7 mouse cellular contexts compared by ENCODE assay signal in genomic region chr13:49362804-49363203, GRCm38 (mm10). TPM values are rescaled to one million over a fixed set of nuclear protein-coding genes. Genes with fewer than 3 reads are reported as not detected.
A peak's percentile ranks its signal among the peaks of the same experiment; 100 is the strongest.
DNase-seq lines count a peak whose midpoint lies in the region; ATAC-seq lines count a peak whose summit lies in the region.

No protein-coding gene starts in this region.

- H3K4me2 ChIP-seq in heart, embryonic 12.5 days = no peak overlapping the region

- H3K4me1 ChIP-seq in heart, embryonic 12.5 days (replicated peaks) = peaks cover 74% of the 10 kb centered on the region
- H3K4me1 ChIP-seq in brown adipose tissue, adult 24 weeks (ENCODE audit: control insufficient read depth, insufficient read depth, insufficient read length, low read length) = peaks cover 69% of the 10 kb centered on the region

- DNase-seq in heart, postnatal 36 days = no peak
- DNase-seq in left cerebral cortex, postnatal 4 days = peak; percentile 26
- DNase-seq in left cerebral cortex, adult 18-20 months (ENCODE audit: low spot score in 2 of 2) = no peak
- peak; percentile 40 to 43 for DNase-seq in kidney, postnatal 4 days

- no peak for ATAC-seq in heart, embryonic 12.5 days (ENCODE audit: insufficient number of reproducible peaks, low FRiP score)
- no peak for ATAC-seq in erythroblast, adult 5-6 weeks (replicated peaks; ENCODE audit: low FRiP score, poor library complexity, severe bottlenecking)

- H3K9me3 ChIP-seq in heart, embryonic 12.5 days (replicated peaks) = no peaks in the 10 kb centered on the region

- WGBS in heart, embryonic 12.5 days = 79% methylated on average over 2 of the region's 2 CpGs

- intact Hi-C loops in heart, postnatal 36 days (cut with DNase I) = no loop called here
- intact Hi-C loops in left cerebral cortex, postnatal 4 days (cut with DNase I) = no loop called here

- H3K4me3 ChIP-seq in heart, embryonic 12.5 days = no peak overlapping the region
- no peak overlapping the region for H3K4me3 ChIP-seq in brown adipose tissue, adult 24 weeks (ENCODE audit: insufficient read depth, low read depth, low read length)

- H3K27me3 ChIP-seq in heart, embryonic 12.5 days (replicated peaks) = no peaks in the 10 kb centered on the region

- 0 out of 2 replicates have a peak overlapping the region, but pooled peaks have one; percentile 37 for H3K9ac ChIP-seq in heart, embryonic 12.5 days

- H3K36me3 ChIP-seq in heart, embryonic 12.5 days = peaks cover 8% of the 10 kb centered on the region

- H3K27ac ChIP-seq in heart, embryonic 12.5 days (ENCODE audit: poor library complexity, severe bottlenecking) = peak overlapping the region; percentile 56
- H3K27ac ChIP-seq in brown adipose tissue, adult 24 weeks (replicated peaks; ENCODE audit: low read depth, low read length) = peak overlapping the region; percentile 84

RNA-seq across cellular contexts. Expression of gene Bicd2, which starts 21.4 kb away (rescaled TPM):
- 53.5 and 54.0 TPM in 2 replicates for polyA plus RNA-seq in heart, embryonic 12.5 days (2016; fragmentation: Nextera tagmentation; extraction: Ambion mirVana)
- total RNA-seq in heart, postnatal 36 days (2021) = 10 to 100 TPM; 73.4 to 79.7 TPM
- 10 to 100 TPM; 56.6 to 57.2 TPM for total RNA-seq in left cerebral cortex, postnatal 4 days (2021)
- 10 to 100 TPM; 46.4 to 48.6 TPM for total RNA-seq in left cerebral cortex, adult 18-20 months (2021)
- polyA plus RNA-seq in brown adipose tissue, adult 24 weeks (2012; ENCODE audit: insufficient read depth, insufficient read length, missing spikeins) = 34.0 and 37.1 TPM in 2 replicates
- 4.4 and 6.3 TPM in 2 replicates for total RNA-seq in erythroblast, adult 5-6 weeks (2015; ENCODE audit: low replicate concordance)
- total RNA-seq in erythroblast, adult 5-6 weeks (2017; ENCODE audit: low replicate concordance) = 9.1 and 15.9 TPM in 2 replicates

RNA-seq across cellular contexts. Expression of gene Fgd3, which starts 42.7 kb away (rescaled TPM):
- polyA plus RNA-seq in heart, embryonic 12.5 days (2016; fragmentation: Nextera tagmentation; extraction: Ambion mirVana) = 0.13 and 0.15 TPM in 2 replicates
- total RNA-seq in heart, postnatal 36 days (2021) = 1 to 10 TPM in 1 of 2 experiments, under 1 TPM in 1; 0.64 to 1.2 TPM
- 10 to 100 TPM; 19.8 to 27.2 TPM for total RNA-seq in left cerebral cortex, postnatal 4 days (2021)
- 1 to 10 TPM; 5.0 to 5.9 TPM for total RNA-seq in left cerebral cortex, adult 18-20 months (2021)
- polyA plus RNA-seq in brown adipose tissue, adult 24 weeks (2012; ENCODE audit: insufficient read depth, insufficient read length, missing spikeins) = 0.59 and 1.1 TPM in 2 replicates
- 3.1 and 3.3 TPM in 2 replicates for total RNA-seq in erythroblast, adult 5-6 weeks (2015; ENCODE audit: low replicate concordance)
- total RNA-seq in erythroblast, adult 5-6 weeks (2017; ENCODE audit: low replicate concordance) = 5.9 and 6.7 TPM in 2 replicates

RNA-seq across cellular contexts. Expression of gene Ippk, which starts 58.2 kb away (rescaled TPM):
- 13.1 and 14.0 TPM in 2 replicates for polyA plus RNA-seq in heart, embryonic 12.5 days (2016; fragmentation: Nextera tagmentation; extraction: Ambion mirVana)
- total RNA-seq in heart, postnatal 36 days (2021) = 1 to 10 TPM; 6.5 TPM
- total RNA-seq in left cerebral cortex, postnatal 4 days (2021) = 10 to 100 TPM; 12.7 to 12.8 TPM
- total RNA-seq in left cerebral cortex, adult 18-20 months (2021) = 10 to 100 TPM; 14.5 to 18.4 TPM
- 4.4 and 5.9 TPM in 2 replicates for polyA plus RNA-seq in brown adipose tissue, adult 24 weeks (2012; ENCODE audit: insufficient read depth, insufficient read length, missing spikeins)
- 1.5 and 1.9 TPM in 2 replicates for total RNA-seq in erythroblast, adult 5-6 weeks (2015; ENCODE audit: low replicate concordance)
- total RNA-seq in erythroblast, adult 5-6 weeks (2017; ENCODE audit: low replicate concordance) = 1.5 and 5.7 TPM in 2 replicates

Comparison
In these comparisons a context has a peak if more than half of its experiments do, and no peak if none do; other contexts are left out.
1. DNase-seq: peak in left cerebral cortex, postnatal 4 days (single experiment) and kidney, postnatal 4 days (2 of 2); none in heart, postnatal 36 days (0 of 2) and left cerebral cortex, adult 18-20 months (0 of 2).